8 mouse cellular contexts compared by ENCODE assay signal in the genomic region with DNA sequence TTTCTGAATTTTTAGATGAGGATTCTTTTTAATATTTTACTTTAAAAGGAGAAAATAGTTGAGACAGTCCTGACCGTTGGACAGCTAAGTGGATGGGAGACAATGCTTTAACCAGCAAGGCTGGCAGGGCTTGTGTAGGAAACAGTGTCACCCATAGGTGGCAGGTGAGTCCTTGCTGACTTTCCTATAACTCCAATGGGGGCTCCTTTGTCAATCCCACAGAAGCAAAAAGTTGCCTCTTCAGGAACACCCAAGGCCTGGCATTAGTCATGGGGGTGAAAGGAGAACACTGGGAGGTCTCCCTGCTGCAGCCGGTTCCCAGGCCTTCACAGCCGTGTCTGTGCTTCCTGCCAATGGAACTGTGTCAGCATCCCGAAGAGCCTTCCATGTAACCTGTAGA. TPM values are rescaled to one million over a fixed set of nuclear protein-coding genes. Genes with fewer than 3 reads are reported as not detected.
A peak's percentile ranks its signal among the peaks of the same experiment; 100 is the strongest.
DNase-seq lines count a peak whose midpoint lies in the region; ATAC-seq and TF ChIP-seq lines count a peak whose summit lies in the region.

No protein-coding gene starts in this region.

- peak; percentile 14 for DNase-seq in adrenal gland, adult 2 months
- no peak for DNase-seq in adrenal gland, postnatal 4 days (ENCODE audit: low spot score in 2 of 2)
- DNase-seq in liver, adult 2 months (ENCODE audit: extremely low read depth, low read depth, low spot score) = no peak
- no peak for DNase-seq in liver
- no peak for DNase-seq in hindbrain, embryonic 14.5 days (ENCODE audit: low spot score)
- DNase-seq in lung, postnatal 36 days = peak; percentile 15
- no peak for DNase-seq in right cerebral cortex, postnatal 25 days
- DNase-seq in gastrocnemius, postnatal 14 days = no peak

- WGBS in liver, adult 2 months = 73% methylated on average over 4 of the region's 4 CpGs
- 81% methylated on average over 4 of the region's 4 CpGs for WGBS in hindbrain, embryonic 14.5 days

- no peaks in the 10 kb centered on the region for H3K9me3 ChIP-seq in hindbrain, embryonic 14.5 days (ENCODE audit: control insufficient read depth, low read length)

- no peak overlapping the region for H3K27ac ChIP-seq in liver, adult 2 months (replicated peaks; ENCODE audit: insufficient read depth, low read depth, low read length)
- no peak overlapping the region for H3K27ac ChIP-seq in hindbrain, embryonic 14.5 days

- H3K4me2 ChIP-seq in hindbrain, embryonic 14.5 days (replicated peaks) = no peak overlapping the region

- H3K4me3 ChIP-seq in liver, adult 2 months (ENCODE audit: insufficient read depth, low read depth, low read length) = no peak overlapping the region
- no peak overlapping the region for H3K4me3 ChIP-seq in hindbrain, embryonic 14.5 days (replicated peaks; ENCODE audit: low read length)

- intact Hi-C loops in gastrocnemius, postnatal 14 days (cut with DNase I; ENCODE audit: low total_unique reads) = loop anchor here (2.0 kb wide), 1 partner anchor 112 kb away; no protein-coding TSS in a partner anchor

- no peaks in the 10 kb centered on the region for H3K36me3 ChIP-seq in liver, adult 2 months (ENCODE audit: control insufficient read depth, insufficient read depth, low read length)
- peaks cover 39% of the 10 kb centered on the region for H3K36me3 ChIP-seq in hindbrain, embryonic 14.5 days (replicated peaks; ENCODE audit: control insufficient read depth, insufficient read depth)

- TF ChIP-seq CTCF in liver, adult 2 months (IDR thresholded peaks at IDR 0.05; ENCODE audit: low read depth, low read length) = peak; percentile 13; the same call in 1 of the 2 replicates

- no peak overlapping the region for H3K9ac ChIP-seq in liver, adult 2 months (ENCODE audit: low read depth, low read length)
- H3K9ac ChIP-seq in hindbrain, embryonic 14.5 days = no peak overlapping the region

- no peaks in the 10 kb centered on the region for H3K4me1 ChIP-seq in liver, adult 2 months (ENCODE audit: control insufficient read depth, insufficient read depth, low read length)
- H3K4me1 ChIP-seq in hindbrain, embryonic 14.5 days (replicated peaks; ENCODE audit: control insufficient read depth, insufficient read depth, low read length) = no peaks in the 10 kb centered on the region

- peak; percentile 64; the same call in 1 of the 2 replicates for ATAC-seq in hindbrain, embryonic 14.5 days (ENCODE audit: low FRiP score)

- no peaks in the 10 kb centered on the region for H3K27me3 ChIP-seq in liver, adult 2 months (ENCODE audit: control insufficient read depth, insufficient read depth, low read length)
- H3K27me3 ChIP-seq in hindbrain, embryonic 14.5 days (ENCODE audit: control insufficient read depth, insufficient read depth, low read length) = no peaks in the 10 kb centered on the region

- no peaks in the 10 kb centered on the region for H3K79me2 ChIP-seq in liver, adult 2 months (ENCODE audit: control insufficient read depth, insufficient read depth, low read length)

- no peak for TF ChIP-seq POLR2A in liver, adult 2 months (IDR thresholded peaks at IDR 0.05; ENCODE audit: extremely low read depth, insufficient read depth, low read length)

RNA-seq across cellular contexts. Expression of a gene that starts 55.5 kb away (rescaled TPM):
- 10 to 100 TPM; 42.6 to 69.1 TPM for total RNA-seq in adrenal gland, adult 2 months (2021)
- 7.9 and 9.2 TPM in 2 replicates for polyA plus RNA-seq in adrenal gland, adult 2 months (2012; rRNA removed)
- 10 to 100 TPM; 66.8 to 72.4 TPM for total RNA-seq in adrenal gland, postnatal 4 days (2021)
- 13.2 and 16.4 TPM in 2 replicates for total RNA-seq in liver, adult 2 months (2014; rRNA removed)
- 5.1 and 5.4 TPM in 2 replicates for polyA plus RNA-seq in liver, adult 2 months (2012; rRNA removed)
- polyA plus RNA-seq in hindbrain, embryonic 14.5 days (2014; fragmentation: Nextera tagmentation; extraction: Ambion mirVana) = 98.2 and 103 TPM in 2 replicates
- total RNA-seq in gastrocnemius, postnatal 14 days (2021) = 1 to 10 TPM; 7.4 to 9.6 TPM

Comparison
In these comparisons a context has a peak if more than half of its experiments do, and no peak if none do; other contexts are left out.
1. DNase-seq: peak in adrenal gland, adult 2 months (single experiment) and lung, postnatal 36 days (single experiment); none in adrenal gland, postnatal 4 days (0 of 2), liver, adult 2 months (single experiment), liver (single experiment), hindbrain, embryonic 14.5 days (single experiment), right cerebral cortex, postnatal 25 days (single experiment) and gastrocnemius, postnatal 14 days (single experiment).